Mouse (Mus musculus) liver, embryonic 13.5 days (tissue): Measurements from ENCODE around the gene Sppl3. TPM values are rescaled to one million over a fixed set of nuclear protein-coding genes. Genes with fewer than 3 reads are reported as not detected.
"Not testable (repeated sequence)": the region's sequence is repeated elsewhere in the genome, so short reads cannot be mapped to it uniquely, and the experiment has no call there.

ENCODE experiments used
- ATAC-seq: fragments of 200-750 bp; cut with Nextera tagmentation; 2 replicates; pipeline ENCODE4 v1.8.0; 2017; ENCODE audit warnings: low read depth, mild to moderate bottlenecking, moderate number of reproducible peaks, moderate library complexity
- DNase-seq: peaks from one replicate; pipeline ENCODE4 v3.0.0; 2022
- H3K27ac ChIP-seq: fragments of 300-500 bp; sonication (generic); 2 replicates; pipeline ENCODE4 v1.5.1; 2015; ENCODE audit warnings: moderate library complexity, mild to moderate bottlenecking, inconsistent platforms
- H3K27me3 ChIP-seq: fragments of 300-500 bp; sonication (generic); 2 replicates; pipeline ENCODE4 v1.6.1; 2015; ENCODE audit warnings: mild to moderate bottlenecking, inconsistent platforms
- H3K36me3 ChIP-seq: fragments of 300-500 bp; sonication (generic); 2 replicates; pipeline ENCODE4 v1.6.1; 2015; ENCODE audit warnings: mild to moderate bottlenecking, inconsistent platforms
- H3K4me1 ChIP-seq: fragments of 300-500 bp; sonication (generic); replicated peaks from 2 replicates; pipeline ENCODE4 v1.6.1; 2015; ENCODE audit warnings: inconsistent platforms
- H3K4me2 ChIP-seq: fragments of 300-500 bp; sonication (generic); 2 replicates; pipeline ENCODE4 v1.6.1; 2015; ENCODE audit warnings: inconsistent platforms, mild to moderate bottlenecking, moderate library complexity
- H3K4me3 ChIP-seq: fragments of 300-500 bp; sonication (generic); replicated peaks from 2 replicates; pipeline ENCODE4 v1.5.1; 2015; ENCODE audit warnings: mild to moderate bottlenecking, inconsistent platforms
- H3K9ac ChIP-seq: fragments of 300-500 bp; sonication (generic); 2 replicates; pipeline ENCODE4 v1.6.1; 2015; ENCODE audit warnings: mild to moderate bottlenecking, inconsistent platforms
- H3K9me3 ChIP-seq: fragments of 300-500 bp; sonication (generic); replicated peaks from 2 replicates; pipeline ENCODE4 v1.6.1; 2016; ENCODE audit warnings: inconsistent platforms
- WGBS: fragments of 180-500 bp; shearing (Covaris S2); methylation state at CpG from one replicate; pipeline ENCODE4 v1.1.7; 2015; ENCODE audit not compliant: insufficient replicate concordance; 5-methylcytosine and 5-hydroxymethylcytosine counted together
- polyA plus RNA-seq: library from polyadenylated mRNA; unstranded; fragments of >200 nt; fragmentation: Nextera tagmentation; extraction: Ambion mirVana; gene quantifications from 2 replicates; pipeline ENCODE4 v1.2.1, GENCODE M21; 2015

Gene Sppl3
- polyA plus RNA-seq, 1 experiment from 2014 or later, result 4.7 TPM

- Histone ChIP-seq H3K36me3 (peaks cover 45% of the 10 kb centered on the region), H3K9ac (no peak overlapping the region), H3K4me3 (no peak overlapping the region), H3K4me2 (no peak overlapping the region), H3K4me1 (peaks cover 11% of the 10 kb centered on the region), H3K9me3 (no peaks in the 10 kb centered on the region), H3K27ac (no peak overlapping the region), H3K27me3 (no peaks in the 10 kb centered on the region)
- ATAC-seq, result no peak
- 77% methylated on average over 2 of the region's 2 CpGs for whole genome bisulfite sequencing
- DNase-seq, result no peak
Observed at GRCm38 (mm10) chr5:115102231-115102630, 91.3 kb downstream of the Sppl3 start.

- H3K9me3 ChIP-seq, H3K4me2 ChIP-seq, ATAC-seq, H3K9ac ChIP-seq, H3K27ac ChIP-seq, H3K27me3 ChIP-seq, DNase-seq, H3K4me3 ChIP-seq: not testable (repeated sequence)
- WGBS, result 91% methylated on average over 23 of the region's 23 CpGs
- Histone ChIP-seq H3K36me3 (peaks cover 38% of the 10 kb centered on the region), H3K4me1 (peaks cover 11% of the 10 kb centered on the region)
Observed at GRCm38 (mm10) chr5:115103253-115103652, 92.3 kb downstream of the Sppl3 start.

GRCm38 (mm10) chr5:115111156-115111555, 100.2 kb downstream of the Sppl3 start:
- Histone ChIP-seq H3K36me3 (peaks cover 26% of the 10 kb centered on the region), H3K4me2 (no peak overlapping the region), H3K4me1 (no peaks in the 10 kb centered on the region), H3K4me3 (no peak overlapping the region), H3K27ac (no peak overlapping the region), H3K9me3 (no peaks in the 10 kb centered on the region), H3K27me3 (no peaks in the 10 kb centered on the region), H3K9ac (no peak overlapping the region)
- no peak for DNase-seq
- ATAC-seq, result no peak
- WGBS, result 85% methylated on average over 8 of the region's 8 CpGs

GRCm38 (mm10) chr5:115113244-115113643, 102.3 kb downstream of the Sppl3 start:
- DNase-seq (no peak), ATAC-seq (no peak)
- no peaks in the 10 kb centered on the region for H3K9me3 ChIP-seq
- peaks cover 40% of the 10 kb centered on the region for H3K36me3 ChIP-seq
- H3K27me3 ChIP-seq, result no peaks in the 10 kb centered on the region
- no peak overlapping the region for H3K27ac ChIP-seq
- H3K4me2 ChIP-seq, result no peak overlapping the region
- no peak overlapping the region for H3K4me3 ChIP-seq
- WGBS, result 83% methylated on average over 12 of the region's 12 CpGs
- peaks cover 4% of the 10 kb centered on the region for H3K4me1 ChIP-seq
- no peak overlapping the region for H3K9ac ChIP-seq

GRCm38 (mm10) chr5:115114501-115114900, 103.6 kb downstream of the Sppl3 start:
- 80% methylated on average over 8 of the region's 8 CpGs for WGBS
- peaks cover 40% of the 10 kb centered on the region for H3K36me3 ChIP-seq
- no peak overlapping the region for H3K4me3 ChIP-seq
- no peaks in the 10 kb centered on the region for H3K9me3 ChIP-seq
- no peak overlapping the region for H3K27ac ChIP-seq
- H3K4me2 ChIP-seq, result no peak overlapping the region
- peaks cover 17% of the 10 kb centered on the region for H3K4me1 ChIP-seq
- ATAC-seq, result no peak
- no peak overlapping the region for H3K9ac ChIP-seq
- DNase-seq, result no peak
- H3K27me3 ChIP-seq, result no peaks in the 10 kb centered on the region

- Histone ChIP-seq H3K27me3 (no peaks in the 10 kb centered on the region), H3K4me1 (peaks cover 20% of the 10 kb centered on the region), H3K4me2 (no peak overlapping the region), H3K36me3 (peaks cover 33% of the 10 kb centered on the region), H3K9ac (no peak overlapping the region), H3K4me3 (no peak overlapping the region), H3K27ac (no peak overlapping the region), H3K9me3 (no peaks in the 10 kb centered on the region)
- DNase-seq (no peak), ATAC-seq (no peak)
- WGBS, result 65% methylated on average over 3 of the region's 3 CpGs
Observed at GRCm38 (mm10) chr5:115116426-115116825, 105.5 kb downstream of the Sppl3 start.

GRCm38 (mm10) chr5:115117467-115117866, 106.5 kb downstream of the Sppl3 start:
- no peak overlapping the region for H3K27ac ChIP-seq
- no peak for DNase-seq
- 88% methylated on average over 13 of the region's 13 CpGs for WGBS

GRCm38 (mm10) chr5:115118961-115119570, 108.1 kb downstream of the Sppl3 start, which contains the start of gene Acads:
Gene Acads (minus strand): TSS chr5:115119346.
- no peaks in the 10 kb centered on the region for H3K9me3 ChIP-seq
- H3K27ac ChIP-seq, result peak within 1 kb of the TSS; percentile 55; the same call in 1 of the 2 replicates
- DNase-seq (peak; percentile 87), ATAC-seq (peak; percentile 89)
- H3K4me2 ChIP-seq, result peak within 1 kb of the TSS; percentile 98
- peaks cover 23% of the 10 kb centered on the region for H3K36me3 ChIP-seq
- no peaks in the 10 kb centered on the region for H3K27me3 ChIP-seq
- under 1% methylated on average over 39 of the region's 39 CpGs for WGBS
- H3K9ac ChIP-seq, result peak within 1 kb of the TSS; percentile 83
- H3K4me1 ChIP-seq, result peaks cover 30% of the 10 kb centered on the region
- peak within 1 kb of the TSS; percentile 81 for H3K4me3 ChIP-seq

More at GRCm38 (mm10) chr5:115117467-115117866, 106.5 kb downstream of the Sppl3 start:
- Histone ChIP-seq H3K4me1 (peaks cover 28% of the 10 kb centered on the region), H3K9ac (no peak overlapping the region), H3K36me3 (peaks cover 24% of the 10 kb centered on the region), H3K9me3 (no peaks in the 10 kb centered on the region), H3K4me3 (no peak overlapping the region), H3K27me3 (no peaks in the 10 kb centered on the region), H3K4me2 (0 out of 2 replicates have a peak overlapping the region, but pooled peaks have one; percentile 8)
- no peak for ATAC-seq

- H3K36me3 ChIP-seq, result peaks cover 34% of the 10 kb centered on the region
- 79% methylated on average over 5 of the region's 5 CpGs for WGBS
- H3K4me2 ChIP-seq, result no peak overlapping the region
- DNase-seq, result no peak
- no peak for ATAC-seq
- no peak overlapping the region for H3K4me3 ChIP-seq
- H3K9ac ChIP-seq, result no peak overlapping the region
- H3K27me3 ChIP-seq, result no peaks in the 10 kb centered on the region
- H3K4me1 ChIP-seq, result peaks cover 38% of the 10 kb centered on the region
- H3K27ac ChIP-seq, result no peak overlapping the region
- no peaks in the 10 kb centered on the region for H3K9me3 ChIP-seq
Observed at GRCm38 (mm10) chr5:115120978-115121377, 110.0 kb downstream of the Sppl3 start.

GRCm38 (mm10) chr5:115124690-115125089, 113.8 kb downstream of the Sppl3 start:
- Histone ChIP-seq H3K4me2 (no peak overlapping the region), H3K4me1 (peaks cover 19% of the 10 kb centered on the region), H3K9ac (no peak overlapping the region), H3K36me3 (peaks cover 34% of the 10 kb centered on the region), H3K9me3 (no peaks in the 10 kb centered on the region), H3K27me3 (no peaks in the 10 kb centered on the region), H3K4me3 (no peak overlapping the region), H3K27ac (no peak overlapping the region)
- DNase-seq, result no peak
- WGBS, result 86% methylated on average over 6 of the region's 6 CpGs
- no peak for ATAC-seq

GRCm38 (mm10) chr5:115125211-115125871, 114.4 kb downstream of the Sppl3 start:
- Histone ChIP-seq H3K27me3 (no peaks in the 10 kb centered on the region), H3K4me2 (no peak overlapping the region), H3K9me3 (no peaks in the 10 kb centered on the region), H3K4me1 (peaks cover 17% of the 10 kb centered on the region), H3K9ac (no peak overlapping the region), H3K4me3 (no peak overlapping the region), H3K27ac (no peak overlapping the region), H3K36me3 (peaks cover 40% of the 10 kb centered on the region)
- DNase-seq (peak; percentile 59), ATAC-seq (peak; percentile 60)
- WGBS, result 38% methylated on average over 24 of the region's 24 CpGs
